Mouse (Mus musculus) olfactory bulb, adult 2 months (tissue): ENCODE data around the gene Pdha2. TPM values are rescaled to one million over a fixed set of nuclear protein-coding genes. Genes with fewer than 3 reads are reported as not detected.

Experiments used
- H3K27ac ChIP-seq: fragments of 200-500 bp; 2 replicates; pipeline ENCODE4 v1.5.1; 2012; ENCODE audit warnings: low read depth, low read length; ENCODE audit not compliant: insufficient read depth
- H3K4me1 ChIP-seq: fragments of 200-500 bp; 2 replicates; pipeline ENCODE4 v1.6.1; 2012; ENCODE audit warnings: low read length; ENCODE audit not compliant: control insufficient read depth, insufficient read depth
- H3K4me3 ChIP-seq: fragments of 200-500 bp; 2 replicates; pipeline ENCODE4 v1.5.1; 2012; ENCODE audit warnings: mild to moderate bottlenecking, low read depth, low read length, moderate library complexity; ENCODE audit not compliant: insufficient read depth
- CTCF ChIP-seq: fragments of 200-500 bp; IDR thresholded peaks from 2 replicates; pipeline ENCODE4 v1.5.1; 2012; ENCODE audit warnings: low read depth, mild to moderate bottlenecking, low read length, moderate library complexity; ENCODE audit not compliant: insufficient read depth
- POLR2A ChIP-seq: fragments of 200-500 bp; IDR thresholded peaks from 2 replicates; pipeline ENCODE4 v1.6.1; 2012; ENCODE audit warnings: mild to moderate bottlenecking, low read depth, low read length, moderate library complexity; ENCODE audit not compliant: insufficient read depth
- WGBS: fragments of 180-500 bp; shearing (Covaris S2); methylation state at CpG from one replicate; pipeline ENCODE4 v1.1.7; 2018; 5-methylcytosine and 5-hydroxymethylcytosine counted together
- polyA plus RNA-seq: library from polyadenylated mRNA; stranded (reverse); fragments of >200 nt; gene quantifications from 2 replicates; pipeline ENCODE4 v1.2.4, GENCODE M21; 2012; ENCODE audit warnings: low replicate concordance; ENCODE audit not compliant: missing spikeins, insufficient read depth, insufficient read length

Gene Pdha2
- not detected in 2 replicates for polyA plus RNA-seq

DNA sequence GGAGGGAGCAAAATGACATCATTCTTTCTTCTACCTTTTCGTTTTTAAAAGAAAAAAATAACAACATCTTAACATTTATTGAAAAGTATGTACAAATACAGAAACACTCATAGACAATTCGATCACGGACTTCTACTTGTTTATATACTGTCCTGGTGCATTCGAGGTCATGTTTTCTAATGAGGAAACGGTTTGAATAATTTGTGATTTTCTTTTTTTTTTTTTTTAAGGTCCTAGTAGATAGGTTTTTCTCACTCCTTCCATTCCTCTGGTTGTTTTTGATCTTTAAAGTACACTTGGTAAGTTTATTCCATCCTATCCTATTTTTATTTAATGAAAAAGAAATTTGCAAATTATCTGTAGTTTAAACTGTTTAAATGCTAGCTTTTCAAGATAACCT lies at the start of gene Pdha2:
Gene Pdha2, minus strand, starts transcription at position 101 of the 400 bp plus-strand sequence.
- Histone ChIP-seq H3K27ac (no peak within 1 kb of the TSS), H3K4me3 (no peak within 1 kb of the TSS), H3K4me1 (no peaks in the 10 kb centered on the region)
- TF ChIP-seq POLR2A (no peak), CTCF (no peak)
- 96% methylated on average over 5 of the region's 5 CpGs for WGBS

DNA sequence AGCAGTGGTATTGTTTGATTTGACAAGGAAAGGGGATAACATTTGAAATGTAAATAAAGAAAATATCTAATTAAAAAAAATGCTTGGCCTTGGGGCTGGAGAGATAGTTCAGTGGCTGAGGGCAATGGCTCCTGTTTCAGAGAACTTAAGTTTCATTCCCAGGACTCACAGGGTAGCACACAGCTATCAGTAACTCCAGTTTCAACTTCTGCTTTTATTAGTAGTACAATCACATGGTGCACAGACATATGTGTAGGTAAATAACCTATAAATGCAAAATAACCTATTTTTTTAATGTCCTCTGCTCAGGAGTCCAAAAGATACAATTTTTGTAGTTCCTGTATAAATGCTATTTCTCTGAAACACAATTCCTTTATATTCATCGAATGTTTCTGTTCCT lies 48.4 kb upstream of the Pdha2 start:
- WGBS = 93% methylated on average over 1 of the region's 1 CpGs

DNA sequence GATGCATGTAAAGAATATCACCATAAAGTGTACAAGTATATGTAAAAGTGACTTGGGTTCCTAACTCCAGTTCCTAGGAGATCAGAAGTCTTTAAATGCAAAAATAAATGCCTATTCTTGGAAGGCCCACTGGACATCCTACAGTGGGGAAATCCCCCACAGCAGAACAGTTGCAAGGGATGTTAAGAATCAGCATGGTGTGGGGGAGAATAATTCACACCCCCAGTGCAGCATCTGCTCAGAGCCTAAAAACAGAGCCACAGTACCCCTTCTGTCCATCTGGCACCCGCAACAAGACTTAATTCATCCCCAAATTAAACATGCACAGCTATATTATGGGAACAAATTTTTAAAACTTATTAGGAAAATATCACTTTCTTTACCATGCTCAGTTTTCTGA lies 39.3 kb upstream of the Pdha2 start:
- no peak for TF ChIP-seq POLR2A
- no peak for TF ChIP-seq CTCF
- Histone ChIP-seq H3K4me1 (no peaks in the 10 kb centered on the region), H3K4me3 (no peak overlapping the region), H3K27ac (no peak overlapping the region)
- 89% methylated on average over 1 of the region's 1 CpGs for WGBS

More for the DNA sequence above, 48.4 kb upstream of the Pdha2 start:
- Histone ChIP-seq H3K27ac (no peak overlapping the region), H3K4me1 (no peaks in the 10 kb centered on the region), H3K4me3 (no peak overlapping the region)
- TF ChIP-seq POLR2A (no peak), CTCF (no peak)

DNA sequence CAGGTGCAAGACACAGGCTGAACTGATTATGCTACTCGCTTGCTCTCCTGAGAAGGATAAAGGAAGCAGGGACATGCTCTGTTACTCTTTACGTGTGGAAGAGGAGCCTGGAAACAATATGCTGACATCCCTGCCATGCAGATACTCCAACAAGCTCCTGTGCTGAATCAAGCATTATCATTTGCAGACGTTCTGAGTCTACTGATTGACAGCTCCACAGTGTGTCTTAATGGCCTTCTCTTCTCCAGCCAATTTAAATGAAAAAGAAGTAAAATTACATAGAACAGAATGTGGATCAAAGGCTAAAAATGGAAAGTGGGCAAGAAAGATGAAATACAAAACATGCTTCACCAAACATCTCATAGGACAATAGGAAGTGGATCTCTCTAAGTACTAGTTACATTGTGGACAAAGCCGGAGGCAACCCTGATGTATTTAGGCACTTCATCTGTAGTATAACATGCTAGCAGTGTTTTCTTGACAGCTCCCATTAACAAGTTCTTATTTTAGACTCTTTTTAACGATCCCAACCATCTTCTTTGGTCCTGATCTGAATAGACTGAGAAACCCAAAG lies 32.7 kb upstream of the Pdha2 start:
- Histone ChIP-seq H3K4me3 (no peak overlapping the region), H3K27ac (no peak overlapping the region), H3K4me1 (no peaks in the 10 kb centered on the region)
- 62% methylated on average over 5 of the region's 5 CpGs for WGBS
- TF ChIP-seq CTCF (no peak), POLR2A (no peak)

DNA sequence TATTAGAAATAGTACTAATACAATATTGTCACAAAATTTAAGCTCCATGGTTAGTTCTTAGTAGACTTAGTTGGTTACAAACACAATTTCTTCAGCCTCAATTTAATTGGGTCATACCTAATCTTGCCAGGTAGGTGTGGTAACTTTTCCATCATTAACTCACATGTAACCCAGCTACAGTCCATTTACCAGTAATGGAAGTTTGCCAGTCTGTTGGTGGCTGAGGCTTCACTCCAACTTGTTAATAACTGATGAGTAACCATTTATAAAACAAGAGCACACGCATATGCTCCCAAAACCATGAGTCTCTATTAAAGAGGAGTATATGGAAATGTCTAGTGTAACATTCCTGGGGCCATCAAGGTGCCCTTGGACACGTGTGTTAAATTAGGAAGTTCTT lies 25.9 kb upstream of the Pdha2 start:
- TF ChIP-seq CTCF = no peak
- no peak for TF ChIP-seq POLR2A
- Histone ChIP-seq H3K4me3 (no peak overlapping the region), H3K4me1 (no peaks in the 10 kb centered on the region), H3K27ac (no peak overlapping the region)
- WGBS = 88% methylated on average over 2 of the region's 2 CpGs

DNA sequence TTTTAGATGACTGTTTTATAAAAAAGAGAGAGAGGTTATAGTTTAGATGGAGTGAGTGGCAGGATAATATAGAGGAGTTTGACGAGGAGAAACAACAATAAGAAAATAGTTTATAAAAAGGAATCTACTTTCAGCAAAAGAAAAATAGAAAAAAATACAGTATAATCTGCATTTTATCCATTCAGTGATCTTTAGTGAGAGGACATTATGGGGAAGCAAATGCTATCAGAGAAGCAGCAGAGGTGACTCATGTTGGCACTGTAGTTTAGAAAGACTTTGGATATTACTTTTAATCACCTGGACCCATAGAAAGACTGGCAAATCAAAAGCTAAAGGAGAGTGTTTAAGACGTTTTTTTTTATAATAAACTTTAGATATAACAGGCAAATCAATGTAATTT lies 17.0 kb upstream of the Pdha2 start:
- WGBS = 72% methylated on average over 2 of the region's 2 CpGs
- H3K4me1 ChIP-seq = no peaks in the 10 kb centered on the region
- H3K4me3 ChIP-seq = no peak overlapping the region
- TF ChIP-seq CTCF (no peak), POLR2A (no peak)
- no peak overlapping the region for H3K27ac ChIP-seq

DNA sequence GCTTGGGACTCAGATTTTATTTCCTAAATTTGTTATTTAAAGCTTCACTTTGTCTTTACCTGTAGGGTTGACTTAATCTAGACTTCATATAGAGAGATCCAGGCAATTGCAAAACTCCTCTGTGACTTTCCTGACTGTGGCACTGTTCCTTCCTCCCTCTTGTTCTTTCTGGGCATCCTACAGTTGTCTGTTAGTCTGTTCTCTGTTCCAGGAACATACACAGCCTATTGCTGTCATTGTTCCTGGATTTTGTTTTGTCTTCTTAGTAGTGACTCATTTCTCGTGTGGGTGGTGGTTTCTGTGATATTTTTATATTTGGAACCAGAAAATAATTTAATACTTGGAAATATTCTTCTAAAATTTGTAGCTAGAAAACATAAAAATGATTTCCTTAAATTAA lies 10.2 kb upstream of the Pdha2 start:
- no peak overlapping the region for H3K27ac ChIP-seq
- H3K4me3 ChIP-seq = no peak overlapping the region
- TF ChIP-seq POLR2A (no peak), CTCF (no peak)
- H3K4me1 ChIP-seq = no peaks in the 10 kb centered on the region
- WGBS = 65% methylated on average over 1 of the region's 1 CpGs

DNA sequence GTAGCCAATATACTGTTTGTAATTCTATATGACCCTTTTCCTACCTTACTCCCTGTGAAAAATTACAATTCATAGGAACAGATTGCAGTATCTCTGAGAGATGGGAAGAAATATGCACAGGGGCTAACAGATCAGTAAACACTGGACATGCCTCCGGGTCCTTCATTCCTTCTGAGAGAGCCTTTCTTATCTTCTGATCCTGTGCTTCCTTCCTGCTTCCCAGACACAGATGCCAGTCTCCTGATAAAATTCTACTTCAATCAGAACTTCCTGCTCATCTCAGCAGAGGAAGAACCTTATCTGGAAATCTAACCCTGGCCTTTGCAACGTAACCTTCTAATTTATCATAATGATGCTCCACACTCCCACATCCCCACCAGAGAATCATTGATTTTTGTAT lies 6.4 kb upstream of the Pdha2 start:
- Histone ChIP-seq H3K27ac (no peak overlapping the region), H3K4me3 (no peak overlapping the region), H3K4me1 (no peaks in the 10 kb centered on the region)
- TF ChIP-seq CTCF = no peak
- TF ChIP-seq POLR2A = no peak
- 86% methylated on average over 2 of the region's 2 CpGs for WGBS

DNA sequence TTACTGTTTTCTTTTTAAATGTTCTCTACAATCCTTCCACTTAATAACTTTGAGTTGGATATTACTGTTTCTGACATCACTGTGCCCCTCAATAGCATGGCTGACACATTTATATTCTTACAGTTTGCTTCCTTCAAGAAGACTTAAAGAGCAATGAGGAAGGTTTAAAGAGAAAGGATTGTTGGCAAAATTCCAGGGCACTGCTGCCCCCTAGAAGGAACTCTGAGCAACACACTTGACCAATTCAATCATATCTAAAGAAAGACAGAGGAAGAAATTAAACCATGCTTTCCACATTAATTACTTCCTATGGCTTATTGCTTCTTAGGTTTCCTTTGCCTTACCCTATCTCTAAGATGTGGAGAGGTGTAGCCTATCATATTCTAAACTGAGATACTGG lies 4.8 kb upstream of the Pdha2 start:
- H3K4me3 ChIP-seq = no peak overlapping the region
- H3K27ac ChIP-seq = no peak overlapping the region
- no peaks in the 10 kb centered on the region for H3K4me1 ChIP-seq
- TF ChIP-seq POLR2A = no peak
- TF ChIP-seq CTCF = no peak

DNA sequence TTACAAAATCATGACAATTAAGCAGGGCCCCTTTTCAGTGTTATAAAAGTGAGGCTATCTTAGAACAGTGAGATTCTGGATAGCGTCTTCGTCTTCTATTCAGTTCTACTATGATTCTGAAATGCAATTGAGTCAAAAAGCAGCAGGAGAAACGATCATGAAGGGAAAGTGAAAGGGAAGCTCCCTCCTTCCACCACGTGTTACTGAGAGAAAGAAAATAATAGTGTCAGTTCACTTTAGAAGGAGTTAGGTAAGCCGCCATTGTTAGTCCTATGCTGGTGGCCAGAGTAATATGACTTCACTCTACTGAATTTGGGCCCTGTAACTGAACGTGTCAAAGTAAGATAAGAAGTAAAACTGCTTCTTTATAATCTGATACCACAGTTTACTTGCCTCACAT lies 4.1 kb upstream of the Pdha2 start:
- Histone ChIP-seq H3K4me1 (no peaks in the 10 kb centered on the region), H3K27ac (no peak overlapping the region), H3K4me3 (no peak overlapping the region)
- 75% methylated on average over 6 of the region's 6 CpGs for WGBS
- TF ChIP-seq CTCF (no peak), POLR2A (no peak)
